Mouse (Mus musculus) bone marrow macrophage, adult 2 months (primary cell): ENCODE data around the gene Ggt7.

Experiments
- CTCF ChIP-seq: IDR thresholded peaks from 2 replicates; pipeline ENCODE4 v1.5.1; 2012; ENCODE audit warnings: low read depth, mild to moderate bottlenecking, low read length, moderate library complexity
- POLR2A ChIP-seq: IDR thresholded peaks from 2 replicates; pipeline ENCODE4 v1.6.1; 2012; ENCODE audit warnings: mild to moderate bottlenecking, low read depth, low read length, borderline replicate concordance

DNA sequence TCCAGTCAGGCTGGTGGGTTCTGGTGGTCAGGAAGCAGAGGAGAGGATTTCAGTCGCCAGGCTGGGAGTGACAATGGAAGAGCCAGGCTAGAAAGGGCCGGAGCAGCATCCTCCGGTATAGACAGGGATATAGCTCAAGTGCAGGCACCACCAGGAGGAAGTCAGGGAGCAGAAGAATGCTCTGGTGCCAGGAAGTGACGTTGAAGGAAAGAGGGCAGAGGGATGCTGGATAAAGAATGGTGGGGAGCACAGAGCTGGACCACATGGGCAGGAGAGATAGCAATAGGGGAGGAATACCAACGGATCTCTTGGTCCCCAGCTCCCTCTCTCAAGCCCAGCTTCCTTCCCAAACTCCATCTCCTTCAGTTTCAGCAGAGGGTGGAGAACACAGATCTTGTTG, 4.5 kb downstream of the Ggt7 start:
- TF ChIP-seq POLR2A: no peak
- no peak for TF ChIP-seq CTCF
